Mouse (Mus musculus): Measurements from ENCODE around the gene Zbed5. TPM values are rescaled to one million over a fixed set of nuclear protein-coding genes. Genes with fewer than 3 reads are reported as not detected.

The Zbed5 gene
- polyA plus RNA-seq (2014; fragmentation: Illumina TruSeq; extraction: RNeasy Lipid Tissue Mini Kit (QIAGEN cat#74804); ENCODE audit: low read depth, low replicate concordance): 1.6 TPM

GRCm38 (mm10) chr5:129895198-129896088 is at the start of gene Zbed5:
Gene Zbed5, plus strand, starts transcription at chr5:129895723.

DNA sequence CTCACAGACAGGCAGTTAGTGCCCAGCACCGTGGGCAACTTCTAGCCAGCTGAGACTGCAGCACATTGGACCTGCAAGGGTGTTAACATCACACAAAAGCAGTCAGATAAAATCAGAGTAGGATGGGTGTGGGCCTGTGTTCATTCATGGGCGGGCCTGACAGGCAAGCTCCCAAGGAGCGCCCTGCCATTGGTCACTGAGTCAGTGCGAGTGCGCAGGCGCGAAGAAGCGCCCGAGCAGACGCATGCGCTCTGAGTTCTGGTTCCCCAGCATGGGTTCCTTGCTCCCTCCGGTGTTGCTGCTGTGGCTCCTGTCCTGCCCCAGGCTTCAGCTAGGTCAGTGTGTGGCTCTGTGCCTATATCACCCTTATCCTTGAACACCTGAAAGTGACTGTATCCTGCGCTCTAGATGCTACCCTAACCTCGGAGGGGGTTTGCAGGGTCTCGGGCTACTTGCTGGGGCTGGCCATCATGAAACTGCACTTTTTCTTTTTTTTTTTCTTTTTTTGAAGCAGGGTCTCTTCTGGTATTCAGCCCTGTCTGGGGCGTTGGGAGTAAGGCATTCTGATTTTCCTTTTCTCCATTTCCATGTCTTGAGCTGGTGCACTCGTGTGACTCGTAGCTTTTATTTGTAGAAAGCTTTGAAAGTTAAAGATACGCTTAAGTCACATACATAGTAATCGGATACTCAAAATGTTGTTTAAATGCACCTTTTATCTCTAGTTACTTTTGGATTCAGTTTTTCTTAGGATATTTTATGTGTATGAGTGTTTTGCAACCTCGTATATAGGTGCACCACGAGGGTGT is 48.6 kb upstream of the Zbed5 start, which contains the start of gene Sumf2:
Gene Sumf2, plus strand, starts transcription at position 235 of the 806 bp plus-strand sequence.

DNA sequence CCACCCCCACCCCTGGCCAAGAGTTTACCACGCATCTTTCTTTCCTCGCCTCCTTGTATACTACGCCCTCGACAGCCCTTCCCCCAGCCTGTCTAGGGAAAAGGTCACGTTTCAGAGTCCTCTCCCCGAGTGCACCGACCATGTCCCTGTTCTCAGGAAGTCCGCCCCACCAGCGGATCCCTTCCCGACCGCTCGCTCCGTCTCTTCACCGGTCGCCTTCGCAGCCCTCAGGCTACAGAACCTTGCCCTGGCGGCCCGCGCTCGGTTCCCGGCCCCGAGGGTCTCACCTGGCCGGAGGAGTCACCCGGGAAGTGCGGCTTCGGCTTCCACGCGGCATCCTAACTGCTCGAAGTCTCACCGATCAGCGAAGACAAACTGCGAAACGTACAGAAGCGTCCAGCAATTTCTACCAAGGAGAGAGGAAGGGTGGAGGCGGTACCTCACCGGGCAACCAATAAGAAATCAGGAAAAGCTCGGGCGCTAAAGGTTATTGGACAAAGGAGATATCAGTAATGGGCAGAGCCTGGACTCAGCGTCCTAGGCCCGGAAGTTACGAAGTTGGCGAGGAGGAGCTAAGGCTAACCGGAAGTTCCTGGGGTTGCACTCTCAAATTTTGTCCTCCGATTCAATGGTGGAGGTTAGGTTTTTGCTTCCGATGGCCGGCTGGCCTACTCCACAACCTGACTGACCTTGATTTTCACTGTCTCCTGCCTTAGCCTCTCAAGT is 8.4 kb upstream of the Zbed5 start, which contains the start of gene Chchd2:
Gene Chchd2, minus strand, starts transcription at position 560 of the 726 bp plus-strand sequence.

GRCm38 (mm10) chr5:129898449-129898848 is 2.9 kb downstream of the Zbed5 start, which contains the start of gene Phkg1:
Gene Phkg1, minus strand, starts transcription at chr5:129898549.

GRCm38 (mm10) chr5:129908242-129908965 is 12.9 kb downstream of the Zbed5 start, which contains the start of gene Nupr1l:
Gene Nupr1l, plus strand, starts transcription at chr5:129908540.

GRCm38 (mm10) chr5:129941495-129942045 is 46.0 kb downstream of the Zbed5 start, which contains the start of gene Vkorc1l1:
Gene Vkorc1l1, plus strand, starts transcription at chr5:129941970.

Other genes starting within 250 kb of the Zbed5 start
- 5.6 TPM for gene Zfp11, start 225.6 kb upstream of the Zbed5 start, polyA plus RNA-seq (2014; fragmentation: Illumina TruSeq; extraction: RNeasy Lipid Tissue Mini Kit (QIAGEN cat#74804); ENCODE audit: low read depth, low replicate concordance)
- gene Sept14, start 187.2 kb upstream of the Zbed5 start, polyA plus RNA-seq (2014; fragmentation: Illumina TruSeq; extraction: RNeasy Lipid Tissue Mini Kit (QIAGEN cat#74804); ENCODE audit: low read depth, low replicate concordance): not detected
- 79.6 TPM for gene Mrps17, start 180.2 kb upstream of the Zbed5 start, polyA plus RNA-seq (2014; fragmentation: Illumina TruSeq; extraction: RNeasy Lipid Tissue Mini Kit (QIAGEN cat#74804); ENCODE audit: low read depth, low replicate concordance)
- 112 TPM for gene Nipsnap2, start 170.7 kb upstream of the Zbed5 start, polyA plus RNA-seq (2014; fragmentation: Illumina TruSeq; extraction: RNeasy Lipid Tissue Mini Kit (QIAGEN cat#74804); ENCODE audit: low read depth, low replicate concordance)
- gene Psph, start 108.3 kb upstream of the Zbed5 start, polyA plus RNA-seq (2014; fragmentation: Illumina TruSeq; extraction: RNeasy Lipid Tissue Mini Kit (QIAGEN cat#74804); ENCODE audit: low read depth, low replicate concordance): 6.0 TPM
- gene Sumf2, start 48.7 kb upstream of the Zbed5 start, polyA plus RNA-seq (2014; fragmentation: Illumina TruSeq; extraction: RNeasy Lipid Tissue Mini Kit (QIAGEN cat#74804); ENCODE audit: low read depth, low replicate concordance): 4.7 TPM
- 802 TPM for gene Chchd2, start 8.3 kb upstream of the Zbed5 start, polyA plus RNA-seq (2014; fragmentation: Illumina TruSeq; extraction: RNeasy Lipid Tissue Mini Kit (QIAGEN cat#74804); ENCODE audit: low read depth, low replicate concordance)
- 1.7 TPM for gene Phkg1, start 2.8 kb downstream of the Zbed5 start, polyA plus RNA-seq (2014; fragmentation: Illumina TruSeq; extraction: RNeasy Lipid Tissue Mini Kit (QIAGEN cat#74804); ENCODE audit: low read depth, low replicate concordance)
- gene Nupr1l, start 12.8 kb downstream of the Zbed5 start, polyA plus RNA-seq (2014; fragmentation: Illumina TruSeq; extraction: RNeasy Lipid Tissue Mini Kit (QIAGEN cat#74804); ENCODE audit: low read depth, low replicate concordance): 8.9 TPM
- gene Vkorc1l1, start 46.2 kb downstream of the Zbed5 start, polyA plus RNA-seq (2014; fragmentation: Illumina TruSeq; extraction: RNeasy Lipid Tissue Mini Kit (QIAGEN cat#74804); ENCODE audit: low read depth, low replicate concordance): 67.8 TPM
- gene Gusb, start 107.3 kb downstream of the Zbed5 start, polyA plus RNA-seq (2014; fragmentation: Illumina TruSeq; extraction: RNeasy Lipid Tissue Mini Kit (QIAGEN cat#74804); ENCODE audit: low read depth, low replicate concordance): 35.8 TPM
- 9.3 TPM for gene Asl, start 133.5 kb downstream of the Zbed5 start, polyA plus RNA-seq (2014; fragmentation: Illumina TruSeq; extraction: RNeasy Lipid Tissue Mini Kit (QIAGEN cat#74804); ENCODE audit: low read depth, low replicate concordance)
- 35.3 TPM for gene Crcp, start 133.6 kb downstream of the Zbed5 start, polyA plus RNA-seq (2014; fragmentation: Illumina TruSeq; extraction: RNeasy Lipid Tissue Mini Kit (QIAGEN cat#74804); ENCODE audit: low read depth, low replicate concordance)
- gene Tpst1, start 177.6 kb downstream of the Zbed5 start, polyA plus RNA-seq (2014; fragmentation: Illumina TruSeq; extraction: RNeasy Lipid Tissue Mini Kit (QIAGEN cat#74804); ENCODE audit: low read depth, low replicate concordance): 47.5 TPM
- 7.6 TPM for gene Kctd7, start 249.1 kb downstream of the Zbed5 start, polyA plus RNA-seq (2014; fragmentation: Illumina TruSeq; extraction: RNeasy Lipid Tissue Mini Kit (QIAGEN cat#74804); ENCODE audit: low read depth, low replicate concordance)